Mouse (Mus musculus): Measurements from ENCODE around the gene Vmn1r32.

The Vmn1r32 gene

DNA sequence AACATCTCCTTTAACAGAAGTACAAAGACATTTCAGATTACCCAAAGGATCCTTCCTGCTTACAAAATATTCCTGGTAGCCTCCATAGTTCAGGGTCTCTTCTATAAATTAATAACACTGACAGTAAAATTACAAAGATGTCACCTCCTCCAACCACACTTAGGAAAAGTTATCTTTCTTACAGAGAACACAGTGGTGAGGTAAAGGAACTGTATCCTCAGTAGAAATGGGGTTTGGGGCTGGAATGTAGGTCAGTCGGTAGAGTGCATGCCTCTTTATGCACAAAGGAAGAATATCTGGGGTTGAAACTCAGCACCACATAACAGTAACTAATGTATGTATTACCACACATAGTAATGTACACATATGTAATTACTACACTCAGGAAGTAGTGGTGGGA is at the start of gene Vmn1r32:
TSS of gene Vmn1r32 (minus strand) at position 101 of the 400 bp plus-strand sequence.
- 93% methylated on average over 1 of the region's 1 CpGs for WGBS

DNA sequence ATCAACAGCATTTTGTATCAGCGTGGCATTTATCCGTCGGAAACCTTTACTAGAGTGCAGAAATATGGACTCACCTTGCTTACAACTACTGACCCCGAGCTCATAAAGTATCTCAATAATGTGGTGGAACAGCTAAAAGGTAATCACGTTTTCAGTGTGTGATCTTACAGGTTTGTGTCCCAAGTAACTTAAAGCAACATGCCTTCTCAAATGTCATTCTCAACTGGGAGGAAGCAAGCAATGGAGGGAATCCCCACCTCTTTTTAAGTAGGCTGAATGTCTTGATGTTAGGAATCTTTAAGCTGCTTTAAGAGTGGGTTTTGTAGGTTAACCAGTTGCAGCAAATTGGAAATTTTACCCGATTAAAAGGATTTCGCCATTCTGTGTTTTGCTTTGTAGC is 23.9 kb downstream of the Vmn1r32 start:
- WGBS, result 14% methylated on average over 7 of the region's 7 CpGs

DNA sequence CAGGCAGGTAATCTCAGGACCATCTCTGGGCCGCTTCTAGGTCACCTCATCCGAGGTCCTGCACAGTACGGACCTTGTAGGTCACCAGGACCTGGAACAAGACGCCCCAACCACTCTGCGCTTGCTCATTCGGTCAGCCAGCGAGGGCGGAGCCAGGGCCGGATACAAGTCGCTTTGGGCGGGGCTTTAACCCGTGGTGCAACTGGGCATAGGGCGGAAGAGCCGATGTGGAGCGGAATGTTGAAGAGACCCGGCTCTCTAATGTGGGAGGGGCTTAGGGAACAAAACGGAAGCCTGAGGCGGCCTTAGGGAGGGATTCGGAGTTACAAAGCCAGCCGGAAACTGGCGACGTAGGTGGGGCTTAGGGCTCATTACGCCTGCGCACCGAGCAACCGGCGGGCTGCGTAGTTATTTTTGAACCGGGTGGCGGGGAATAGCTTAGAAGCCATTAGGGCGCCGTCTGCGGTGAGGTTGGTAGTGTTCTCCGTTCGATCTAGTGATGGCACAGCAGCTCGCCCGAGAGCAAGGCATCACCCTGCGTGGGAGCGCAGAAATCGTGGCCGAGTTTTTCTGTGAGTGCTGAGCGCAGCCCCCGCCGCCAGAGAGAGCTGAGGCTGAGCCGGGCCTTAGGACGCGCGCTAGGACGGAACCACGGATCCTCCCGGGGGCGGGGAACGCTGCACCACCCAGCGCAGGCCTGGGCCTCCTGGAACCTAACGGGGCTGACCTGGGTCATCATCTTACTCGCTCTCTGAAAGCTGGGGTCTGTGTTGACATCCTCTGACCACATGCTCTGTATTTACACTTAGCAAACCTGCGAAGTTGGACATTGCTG is 24.7 kb downstream of the Vmn1r32 start, which contains the start of gene Mad2l1:
TSS of gene Mad2l1 (plus strand) at position 363 of the 835 bp plus-strand sequence.
- under 1% methylated on average over 57 of the region's 57 CpGs for WGBS

DNA sequence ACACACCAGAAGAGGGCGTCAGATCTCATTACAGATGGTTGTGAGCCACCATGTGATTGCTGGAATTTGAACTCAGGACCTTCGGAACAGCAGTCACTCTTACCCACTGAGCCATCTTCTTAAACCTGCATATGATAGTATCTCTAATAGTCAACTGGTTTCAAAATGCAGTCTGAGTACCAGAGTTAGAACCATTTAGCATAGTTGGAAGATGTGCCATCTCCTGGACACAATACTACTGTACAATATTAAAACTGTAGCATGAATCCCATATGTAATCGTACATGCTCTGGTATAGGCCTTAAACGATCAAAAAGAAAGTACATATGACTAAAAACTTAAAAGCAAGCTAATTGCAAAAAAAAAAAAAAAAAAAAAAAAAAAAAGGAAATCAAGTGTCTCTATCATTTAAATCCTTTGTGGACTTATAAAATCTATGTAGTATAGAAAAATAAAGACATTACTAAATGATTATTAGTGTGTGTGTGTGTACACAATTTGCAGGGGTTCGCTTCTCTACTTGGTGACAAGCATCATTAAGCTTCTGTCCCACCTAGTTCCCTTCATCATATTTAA is 25.4 kb downstream of the Vmn1r32 start:
- WGBS, result 61% methylated on average over 5 of the region's 5 CpGs

DNA sequence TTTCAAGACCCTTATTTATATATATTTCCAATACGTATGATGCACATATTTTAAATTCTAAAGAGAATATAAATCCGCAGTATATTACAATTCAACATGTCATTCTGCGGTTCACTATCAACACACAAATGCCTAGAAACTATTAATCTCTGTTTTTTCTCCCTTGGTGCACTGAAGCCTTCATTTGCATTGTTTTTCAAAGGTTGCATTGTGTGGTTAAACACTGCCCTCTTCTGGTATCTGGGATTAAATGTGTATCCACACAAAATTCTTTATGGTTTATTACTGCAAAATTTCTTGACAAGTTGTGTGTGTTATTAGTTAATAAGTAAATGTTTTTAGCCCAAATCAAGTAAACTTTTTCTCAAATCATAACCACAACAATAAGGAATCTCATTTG is 26.7 kb downstream of the Vmn1r32 start:
- 28% methylated on average over 3 of the region's 3 CpGs for WGBS

DNA sequence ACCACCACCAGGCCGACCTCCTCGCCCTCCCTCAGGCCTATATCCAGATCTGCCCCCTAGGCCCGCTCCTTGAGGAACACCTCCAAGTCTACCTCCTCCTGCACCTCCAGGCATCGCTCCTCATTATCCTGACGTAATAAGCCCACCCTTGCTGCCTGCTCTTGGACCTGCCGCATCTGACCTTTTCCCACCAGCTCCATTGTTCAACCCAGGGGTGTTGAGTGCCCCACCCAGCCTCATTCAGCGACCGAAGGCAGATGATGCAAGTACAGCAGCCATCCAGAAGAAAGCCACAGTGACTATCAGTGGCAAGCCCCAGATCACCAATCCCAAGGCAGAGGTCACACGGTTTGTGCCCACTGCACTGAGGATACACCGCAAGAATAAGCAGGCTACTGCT is 31.5 kb downstream of the Vmn1r32 start:
- WGBS, result 94% methylated on average over 10 of the region's 10 CpGs

DNA sequence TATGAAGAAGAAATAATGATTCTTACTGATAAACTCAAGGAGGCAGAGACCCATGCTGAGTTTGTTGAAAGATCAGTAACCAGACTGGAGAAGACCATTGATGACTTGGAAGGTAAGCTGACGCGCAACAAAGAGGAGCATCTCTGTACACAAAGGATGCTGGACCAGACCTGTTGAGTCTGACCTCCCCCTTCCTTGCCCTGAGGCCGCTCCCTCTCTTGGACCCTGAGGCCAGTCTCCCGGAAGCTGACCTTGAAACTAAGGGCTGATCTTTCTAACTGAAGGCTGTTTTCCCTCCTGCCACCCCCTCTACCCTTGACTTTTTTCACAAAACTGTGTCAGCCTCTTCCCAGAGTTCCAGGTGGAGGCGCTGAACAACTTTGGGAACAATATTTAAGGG is 43.5 kb downstream of the Vmn1r32 start:
- 94% methylated on average over 5 of the region's 5 CpGs for WGBS
